In genomic region chr2:14103924-14104323, GRCm38 (mm10) we compare ENCODE assay signal across 18 mouse cellular contexts. TPM values are rescaled to one million over a fixed set of nuclear protein-coding genes. Genes with fewer than 3 reads are reported as not detected.
"Had no signal": no experiment of that assay in that cellular context is flagged by ENCODE, and none has a peak within 500 bp of the region (broad histone marks: within the 10 kb centered on the region; RNA-seq: fewer than 3 reads in every experiment).

No protein-coding gene starts in this region.

- H3K9ac ChIP-seq: neural tube, embryonic 12.5 days; neural tube, embryonic 13.5 days; neural tube, embryonic 15.5 days; stomach, embryonic 15.5 days had no signal

- H3K36me3 ChIP-seq: stomach, embryonic 15.5 days had no signal

- H3K4me3 ChIP-seq: neural tube, embryonic 12.5 days; neural tube, embryonic 13.5 days; neural tube, embryonic 15.5 days; stomach, embryonic 15.5 days had no signal

- H3K27ac ChIP-seq: neural tube, embryonic 12.5 days; neural tube, embryonic 13.5 days; neural tube, embryonic 15.5 days; stomach, embryonic 15.5 days; stomach, postnatal 0 days had no signal

- H3K27me3 ChIP-seq: neural tube, embryonic 12.5 days; neural tube, embryonic 13.5 days; neural tube, embryonic 15.5 days; stomach, embryonic 15.5 days had no signal

- H3K9me3 ChIP-seq: neural tube, embryonic 12.5 days; neural tube, embryonic 13.5 days; neural tube, embryonic 15.5 days; stomach, embryonic 15.5 days had no signal

- DNase-seq: retina, postnatal 1 day; right cerebral cortex, adult 18-20 months; right cerebral cortex, postnatal 14 days; right cerebral cortex, postnatal 25 days; right cerebral cortex, postnatal 4 days; spleen, adult 18-20 months; thymus, adult 18-20 months; thymus, adult 2 months; thymus, postnatal 14 days; thymus, postnatal 25 days; thymus, postnatal 36 days; thymus, postnatal 4 days had no signal

- H3K4me1 ChIP-seq: neural tube, embryonic 12.5 days; neural tube, embryonic 13.5 days; neural tube, embryonic 15.5 days; stomach, embryonic 15.5 days had no signal

RNA-seq across cellular contexts. Expression of gene Hacd1, which starts 48.0 kb away (rescaled TPM):
- total RNA-seq: neutrophil, adult 5-6 weeks had no signal
